Mouse (Mus musculus) heart, embryonic 15.5 days (tissue): ENCODE results near the gene Grm8. TPM values are rescaled to one million over a fixed set of nuclear protein-coding genes. Genes with fewer than 3 reads are reported as not detected.

ENCODE experiments used
- ATAC-seq: fragments of 200-750 bp; cut with Nextera tagmentation; replicated peaks from 2 replicates; pipeline ENCODE4 v1.8.0; 2017; ENCODE audit warnings: low read depth, moderate TSS enrichment; ENCODE audit not compliant: insufficient number of reproducible peaks, insufficient read depth, low FRiP score
- H3K27ac ChIP-seq: fragments of 300-500 bp; sonication (generic); 2 replicates; pipeline ENCODE4 v1.5.1; 2015; ENCODE audit warnings: mild to moderate bottlenecking, inconsistent platforms
- H3K27me3 ChIP-seq: fragments of 300-500 bp; sonication (generic); 2 replicates; pipeline ENCODE4 v1.6.1; 2015; ENCODE audit warnings: inconsistent platforms
- H3K36me3 ChIP-seq: fragments of 300-500 bp; sonication (generic); 2 replicates; pipeline ENCODE4 v1.6.1; 2015; ENCODE audit warnings: mild to moderate bottlenecking, inconsistent platforms
- H3K4me1 ChIP-seq: fragments of 300-500 bp; sonication (generic); replicated peaks from 2 replicates; pipeline ENCODE4 v1.6.1; 2015; ENCODE audit warnings: inconsistent platforms
- H3K4me2 ChIP-seq: fragments of 300-500 bp; sonication (generic); 2 replicates; pipeline ENCODE4 v1.6.1; 2015; ENCODE audit warnings: inconsistent platforms, mild to moderate bottlenecking, moderate library complexity
- H3K4me3 ChIP-seq: fragments of 300-500 bp; sonication (generic); 2 replicates; pipeline ENCODE4 v1.5.1; 2015; ENCODE audit warnings: mild to moderate bottlenecking, inconsistent platforms
- H3K9ac ChIP-seq: fragments of 300-500 bp; sonication (generic); 2 replicates; pipeline ENCODE4 v1.6.1; 2015; ENCODE audit warnings: mild to moderate bottlenecking, inconsistent platforms
- H3K9me3 ChIP-seq: fragments of 300-500 bp; sonication (generic); replicated peaks from 2 replicates; pipeline ENCODE4 v1.6.1; 2016; ENCODE audit warnings: inconsistent platforms
- WGBS: fragments of 180-500 bp; shearing (Covaris S2); methylation state at CpG from one replicate; pipeline ENCODE4 v1.1.7; 2015; ENCODE audit warnings: mixed read lengths; 5-methylcytosine and 5-hydroxymethylcytosine counted together
- polyA plus RNA-seq: library from polyadenylated mRNA; unstranded; fragments of >200 nt; fragmentation: Nextera tagmentation; extraction: Ambion mirVana; gene quantifications from 2 replicates; pipeline ENCODE4 v1.2.1, GENCODE M21; 2015

Grm8 gene
- polyA plus RNA-seq, 1 experiment from 2014 or later: 0.08 TPM

GRCm38 (mm10) chr6:27775646-27776271, 359.2 kb downstream of the Grm8 start:
- WGBS: 79% methylated on average over 4 of the region's 4 CpGs
- no peaks in the 10 kb centered on the region for H3K9me3 ChIP-seq
- ATAC-seq: no peak
- no peak overlapping the region for H3K4me3 ChIP-seq
- no peaks in the 10 kb centered on the region for H3K27me3 ChIP-seq
- no peaks in the 10 kb centered on the region for H3K36me3 ChIP-seq
- H3K9ac ChIP-seq: no peak overlapping the region
- H3K27ac ChIP-seq: no peak overlapping the region
- H3K4me1 ChIP-seq: no peaks in the 10 kb centered on the region
- no peak overlapping the region for H3K4me2 ChIP-seq

- Histone ChIP-seq H3K27me3 (no peaks in the 10 kb centered on the region), H3K36me3 (no peaks in the 10 kb centered on the region), H3K4me2 (no peak overlapping the region), H3K9ac (no peak overlapping the region), H3K4me1 (no peaks in the 10 kb centered on the region), H3K9me3 (no peaks in the 10 kb centered on the region), H3K4me3 (no peak overlapping the region), H3K27ac (no peak overlapping the region)
- ATAC-seq: no peak
- 84% methylated on average over 6 of the region's 6 CpGs for WGBS
Measured at GRCm38 (mm10) chr6:27762061-27762460, 372.9 kb downstream of the Grm8 start.

- Histone ChIP-seq H3K27ac (no peak overlapping the region), H3K36me3 (no peaks in the 10 kb centered on the region), H3K9ac (no peak overlapping the region), H3K27me3 (no peaks in the 10 kb centered on the region), H3K4me1 (no peaks in the 10 kb centered on the region), H3K4me3 (no peak overlapping the region), H3K9me3 (no peaks in the 10 kb centered on the region), H3K4me2 (no peak overlapping the region)
- 91% methylated on average over 2 of the region's 2 CpGs for WGBS
- ATAC-seq: no peak
Measured at GRCm38 (mm10) chr6:27753290-27753829, 381.6 kb downstream of the Grm8 start.

GRCm38 (mm10) chr6:27746493-27746892, 388.5 kb downstream of the Grm8 start:
- Histone ChIP-seq H3K4me2 (no peak overlapping the region), H3K9me3 (no peaks in the 10 kb centered on the region), H3K9ac (no peak overlapping the region), H3K27me3 (no peaks in the 10 kb centered on the region), H3K27ac (no peak overlapping the region), H3K4me3 (no peak overlapping the region), H3K4me1 (no peaks in the 10 kb centered on the region), H3K36me3 (no peaks in the 10 kb centered on the region)
- 64% methylated on average over 4 of the region's 4 CpGs for WGBS
- ATAC-seq: no peak

GRCm38 (mm10) chr6:27745693-27746451, 389.1 kb downstream of the Grm8 start:
- Histone ChIP-seq H3K9ac (no peak overlapping the region), H3K27ac (no peak overlapping the region), H3K4me2 (no peak overlapping the region), H3K27me3 (no peaks in the 10 kb centered on the region), H3K9me3 (no peaks in the 10 kb centered on the region), H3K4me1 (no peaks in the 10 kb centered on the region), H3K4me3 (no peak overlapping the region), H3K36me3 (no peaks in the 10 kb centered on the region)
- 41% methylated on average over 5 of the region's 5 CpGs for WGBS
- ATAC-seq: no peak

GRCm38 (mm10) chr6:27689382-27689781, 445.6 kb downstream of the Grm8 start:
- no peaks in the 10 kb centered on the region for H3K36me3 ChIP-seq
- H3K27ac ChIP-seq: no peak overlapping the region
- H3K4me2 ChIP-seq: no peak overlapping the region
- no peak overlapping the region for H3K9ac ChIP-seq
- ATAC-seq: no peak
- H3K9me3 ChIP-seq: no peaks in the 10 kb centered on the region
- 80% methylated on average over 3 of the region's 3 CpGs for WGBS
- no peaks in the 10 kb centered on the region for H3K27me3 ChIP-seq
- no peak overlapping the region for H3K4me3 ChIP-seq
- no peaks in the 10 kb centered on the region for H3K4me1 ChIP-seq

GRCm38 (mm10) chr6:27661747-27662435, 473.1 kb downstream of the Grm8 start:
- no peak overlapping the region for H3K27ac ChIP-seq
- no peaks in the 10 kb centered on the region for H3K4me1 ChIP-seq
- 53% methylated on average over 6 of the region's 6 CpGs for WGBS
- H3K4me2 ChIP-seq: no peak overlapping the region
- H3K36me3 ChIP-seq: no peaks in the 10 kb centered on the region
- H3K9ac ChIP-seq: no peak overlapping the region
- ATAC-seq: no peak
- H3K9me3 ChIP-seq: no peaks in the 10 kb centered on the region
- no peaks in the 10 kb centered on the region for H3K27me3 ChIP-seq
- no peak overlapping the region for H3K4me3 ChIP-seq

- Histone ChIP-seq H3K4me3 (no peak overlapping the region), H3K36me3 (no peaks in the 10 kb centered on the region), H3K4me2 (no peak overlapping the region), H3K9me3 (no peaks in the 10 kb centered on the region), H3K27ac (no peak overlapping the region), H3K27me3 (no peaks in the 10 kb centered on the region), H3K9ac (no peak overlapping the region), H3K4me1 (no peaks in the 10 kb centered on the region)
- 60% methylated on average over 1 of the region's 1 CpGs for WGBS
- ATAC-seq: no peak
Measured at GRCm38 (mm10) chr6:27657520-27657919, 477.5 kb downstream of the Grm8 start.

- no peak overlapping the region for H3K4me2 ChIP-seq
- no peaks in the 10 kb centered on the region for H3K36me3 ChIP-seq
- no peak overlapping the region for H3K4me3 ChIP-seq
- H3K27ac ChIP-seq: no peak overlapping the region
- H3K27me3 ChIP-seq: no peaks in the 10 kb centered on the region
- 80% methylated on average over 1 of the region's 1 CpGs for WGBS
- no peak overlapping the region for H3K9ac ChIP-seq
- ATAC-seq: no peak
- H3K4me1 ChIP-seq: no peaks in the 10 kb centered on the region
- H3K9me3 ChIP-seq: no peaks in the 10 kb centered on the region
Measured at GRCm38 (mm10) chr6:27646503-27646902, 488.5 kb downstream of the Grm8 start.

- WGBS: 53% methylated on average over 5 of the region's 5 CpGs
- Histone ChIP-seq H3K4me1 (no peaks in the 10 kb centered on the region), H3K4me3 (no peak overlapping the region), H3K27ac (no peak overlapping the region), H3K36me3 (no peaks in the 10 kb centered on the region), H3K27me3 (no peaks in the 10 kb centered on the region), H3K9me3 (no peaks in the 10 kb centered on the region), H3K9ac (no peak overlapping the region), H3K4me2 (no peak overlapping the region)
- ATAC-seq: no peak
Measured at GRCm38 (mm10) chr6:27645054-27645453, 489.9 kb downstream of the Grm8 start.

- Histone ChIP-seq H3K27ac (no peak overlapping the region), H3K4me3 (no peak overlapping the region), H3K36me3 (no peaks in the 10 kb centered on the region), H3K9me3 (no peaks in the 10 kb centered on the region), H3K9ac (no peak overlapping the region), H3K4me1 (no peaks in the 10 kb centered on the region), H3K27me3 (no peaks in the 10 kb centered on the region), H3K4me2 (no peak overlapping the region)
- WGBS: 59% methylated on average over 3 of the region's 3 CpGs
- no peak for ATAC-seq
Measured at GRCm38 (mm10) chr6:27635898-27636297, 499.1 kb downstream of the Grm8 start.
